Mouse (Mus musculus) E14TG2a.4 (cell line): ENCODE data around the gene Gm27029.

ENCODE experiments used
- CTCF ChIP-seq: conservative IDR thresholded peaks from 2 replicates; pipeline ENCODE4 v1.5.1; 2014; ENCODE audit warnings: low read length
- NANOG ChIP-seq: IDR thresholded peaks from 2 replicates; pipeline ENCODE4 v1.6.1; 2014; ENCODE audit warnings: borderline replicate concordance, low read length, mixed read lengths
- POU5F1 ChIP-seq: IDR thresholded peaks from 2 replicates; pipeline ENCODE4 v1.6.1; 2014; ENCODE audit warnings: low read length, borderline replicate concordance

DNA sequence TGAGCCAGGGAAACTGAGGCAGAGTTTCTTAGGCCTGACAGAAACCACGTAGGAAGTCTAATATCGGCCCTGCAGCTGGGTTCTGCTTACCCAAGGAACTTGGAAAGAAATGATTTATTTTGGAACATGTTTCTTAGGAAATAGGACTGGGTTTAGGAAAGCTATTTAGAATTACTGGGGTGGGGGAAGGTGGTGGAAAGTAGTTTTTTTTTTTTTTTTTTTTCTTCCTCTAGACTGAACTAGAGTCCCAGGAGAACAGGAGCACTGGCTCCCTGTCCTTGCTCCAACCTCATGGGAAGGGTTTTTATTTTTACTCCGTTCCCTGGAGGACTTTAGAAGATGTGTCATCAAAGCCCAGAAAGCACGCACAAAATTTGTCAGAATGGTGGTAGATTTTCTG, 44.6 kb upstream of the Gm27029 start:
- TF ChIP-seq POU5F1 (no peak), CTCF (no peak), NANOG (no peak)
